Mouse (Mus musculus): ENCODE measurements at regions not wholly inside any gene's neighbourhood (a gene's known extent, or its start where the extent isn't known, plus 50 kb on each side); places are given as distances from the start of the nearest gene placed in this dataset.
A peak's percentile ranks its signal among the peaks of the same experiment; 100 is the strongest.

DNA sequence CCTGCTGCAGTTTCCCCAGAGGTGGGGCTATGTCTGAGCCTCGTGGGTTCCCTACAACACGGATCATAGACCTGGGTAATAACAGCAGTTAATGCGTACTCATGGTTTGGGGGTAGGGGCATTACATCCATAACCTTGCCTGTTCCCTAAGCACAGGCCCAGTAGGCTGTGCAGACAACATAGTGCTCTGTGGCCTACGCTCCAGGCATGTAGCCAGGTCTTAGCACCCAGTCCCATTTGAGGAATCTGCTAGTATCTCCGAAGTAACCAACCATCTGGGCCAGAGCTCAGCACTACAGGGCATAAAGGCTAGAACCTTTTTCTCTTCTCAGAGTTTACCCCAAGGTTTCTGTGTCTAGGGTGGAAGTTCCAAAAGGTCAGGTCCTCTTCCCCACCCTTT is 111.4 kb upstream of the Gli2 start:
- Histone ChIP-seq H3K4me2 (ENCODE audit: low read depth, low read length, poor library complexity, severe bottlenecking) (no peak overlapping the region), H3K36me3 (ENCODE audit: insufficient read depth, low read length) (no peaks in the 10 kb centered on the region), H3K4me3 (ENCODE audit: low read depth, low read length) (no peak overlapping the region), H3K27ac (ENCODE audit: low read depth, low read length) (no peak overlapping the region), H3K27me3 (ENCODE audit: insufficient read depth, low read length) (no peaks in the 10 kb centered on the region), H3K4me1 (ENCODE audit: insufficient read depth, low read length) (0 out of 2 replicates have a peak, but pooled peaks cover 2% of the 10 kb centered on the region), H3K9me3 (ENCODE audit: low read length) (no peaks in the 10 kb centered on the region), H3K9ac (replicated peaks; ENCODE audit: low read length, poor library complexity, severe bottlenecking) (no peak overlapping the region)
- 89% methylated on average over 5 of the region's 5 CpGs for WGBS
- DNase-seq (ENCODE audit: low spot score): no peak
- TF ChIP-seq CTCF (IDR thresholded peaks at IDR 0.05): no peak
- ATAC-seq (ENCODE audit: low FRiP score): no peak

DNA sequence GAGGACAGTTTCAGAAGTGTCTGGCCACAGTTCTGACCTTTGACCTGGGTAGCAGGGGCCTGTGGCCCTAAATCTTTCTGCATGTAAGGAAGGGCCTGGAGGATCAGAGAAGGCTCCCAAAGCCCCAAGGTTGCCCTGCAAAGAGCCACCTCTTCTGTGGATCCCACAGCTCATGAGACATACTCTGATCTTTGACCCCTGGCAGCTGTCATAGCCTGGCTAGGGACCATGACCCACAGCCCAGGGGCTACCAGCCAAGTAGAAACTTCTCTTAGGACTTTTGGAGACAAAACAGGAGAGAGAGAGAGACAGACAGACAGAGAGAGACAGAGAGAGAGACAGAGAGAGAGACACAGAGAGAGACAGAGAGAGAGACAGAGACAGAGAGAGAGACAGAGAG is 110.4 kb upstream of the Gli2 start:
- Histone ChIP-seq H3K4me1 (ENCODE audit: insufficient read depth, low read length) (0 out of 2 replicates have a peak, but pooled peaks cover 2% of the 10 kb centered on the region), H3K4me2 (ENCODE audit: low read depth, low read length, poor library complexity, severe bottlenecking) (no peak overlapping the region), H3K4me3 (ENCODE audit: low read depth, low read length) (no peak overlapping the region), H3K36me3 (ENCODE audit: insufficient read depth, low read length) (no peaks in the 10 kb centered on the region), H3K9me3 (ENCODE audit: low read length) (no peaks in the 10 kb centered on the region), H3K27me3 (ENCODE audit: insufficient read depth, low read length) (no peaks in the 10 kb centered on the region), H3K27ac (ENCODE audit: low read depth, low read length) (no peak overlapping the region), H3K9ac (replicated peaks; ENCODE audit: low read length, poor library complexity, severe bottlenecking) (no peak overlapping the region)
- no peak for TF ChIP-seq CTCF (IDR thresholded peaks at IDR 0.05)
- DNase-seq (ENCODE audit: low spot score) (no peak), ATAC-seq (ENCODE audit: low FRiP score) (no peak)

- TF ChIP-seq CTCF (IDR thresholded peaks at IDR 0.05): no peak
- H3K9me3 ChIP-seq (ENCODE audit: low read length): no peaks in the 10 kb centered on the region
- WGBS: 83% methylated on average over 7 of the region's 7 CpGs
These were observed 109.8 kb upstream of the Gli2 start for GRCm38 (mm10) chr1:119163114-119163740.

GRCm38 (mm10) chr1:119161751-119162150 is 108.3 kb upstream of the Gli2 start:
- TF ChIP-seq CTCF (IDR thresholded peaks at IDR 0.05): no peak

More at GRCm38 (mm10) chr1:119163114-119163740, 109.8 kb upstream of the Gli2 start:
- DNase-seq (ENCODE audit: low spot score) (no peak), ATAC-seq (ENCODE audit: low FRiP score) (no peak)
- Histone ChIP-seq H3K27ac (ENCODE audit: low read depth, low read length) (no peak overlapping the region), H3K36me3 (ENCODE audit: insufficient read depth, low read length) (no peaks in the 10 kb centered on the region), H3K27me3 (ENCODE audit: insufficient read depth, low read length) (no peaks in the 10 kb centered on the region), H3K4me2 (ENCODE audit: low read depth, low read length, poor library complexity, severe bottlenecking) (no peak overlapping the region), H3K4me1 (ENCODE audit: insufficient read depth, low read length) (0 out of 2 replicates have a peak, but pooled peaks cover 2% of the 10 kb centered on the region), H3K4me3 (ENCODE audit: low read depth, low read length) (no peak overlapping the region), H3K9ac (replicated peaks; ENCODE audit: low read length, poor library complexity, severe bottlenecking) (no peak overlapping the region)

GRCm38 (mm10) chr1:119160354-119160753 is 106.9 kb upstream of the Gli2 start:
- Histone ChIP-seq H3K27me3 (ENCODE audit: insufficient read depth, low read length) (no peaks in the 10 kb centered on the region), H3K9ac (replicated peaks; ENCODE audit: low read length, poor library complexity, severe bottlenecking) (no peak overlapping the region), H3K9me3 (ENCODE audit: low read length) (no peaks in the 10 kb centered on the region), H3K4me2 (ENCODE audit: low read depth, low read length, poor library complexity, severe bottlenecking) (no peak overlapping the region), H3K4me3 (ENCODE audit: low read depth, low read length) (no peak overlapping the region), H3K36me3 (ENCODE audit: insufficient read depth, low read length) (no peaks in the 10 kb centered on the region), H3K27ac (ENCODE audit: low read depth, low read length) (no peak overlapping the region), H3K4me1 (ENCODE audit: insufficient read depth, low read length) (no peaks in the 10 kb centered on the region)
- TF ChIP-seq CTCF (IDR thresholded peaks at IDR 0.05): 0 out of 2 replicates have a peak, but pooled peaks have one; percentile 7
- 69% methylated on average over 1 of the region's 1 CpGs for WGBS
- DNase-seq (ENCODE audit: low spot score) (no peak), ATAC-seq (ENCODE audit: low FRiP score) (no peak)

More at GRCm38 (mm10) chr1:119161751-119162150, 108.3 kb upstream of the Gli2 start:
- no peak overlapping the region for H3K4me3 ChIP-seq (ENCODE audit: low read depth, low read length)
- peak; percentile 4 for DNase-seq (ENCODE audit: low spot score)
- no peak overlapping the region for H3K9ac ChIP-seq (replicated peaks; ENCODE audit: low read length, poor library complexity, severe bottlenecking)
- 0 out of 2 replicates have a peak, but pooled peaks cover 2% of the 10 kb centered on the region for H3K4me1 ChIP-seq (ENCODE audit: insufficient read depth, low read length)
- H3K27ac ChIP-seq (ENCODE audit: low read depth, low read length): no peak overlapping the region
- no peaks in the 10 kb centered on the region for H3K9me3 ChIP-seq (ENCODE audit: low read length)
- 75% methylated on average over 3 of the region's 3 CpGs for WGBS
- no peak; the same call in 1 of the 2 replicates for ATAC-seq (ENCODE audit: low FRiP score)
- H3K36me3 ChIP-seq (ENCODE audit: insufficient read depth, low read length): no peaks in the 10 kb centered on the region
- H3K27me3 ChIP-seq (ENCODE audit: insufficient read depth, low read length): no peaks in the 10 kb centered on the region
- H3K4me2 ChIP-seq (ENCODE audit: low read depth, low read length, poor library complexity, severe bottlenecking): no peak overlapping the region

DNA sequence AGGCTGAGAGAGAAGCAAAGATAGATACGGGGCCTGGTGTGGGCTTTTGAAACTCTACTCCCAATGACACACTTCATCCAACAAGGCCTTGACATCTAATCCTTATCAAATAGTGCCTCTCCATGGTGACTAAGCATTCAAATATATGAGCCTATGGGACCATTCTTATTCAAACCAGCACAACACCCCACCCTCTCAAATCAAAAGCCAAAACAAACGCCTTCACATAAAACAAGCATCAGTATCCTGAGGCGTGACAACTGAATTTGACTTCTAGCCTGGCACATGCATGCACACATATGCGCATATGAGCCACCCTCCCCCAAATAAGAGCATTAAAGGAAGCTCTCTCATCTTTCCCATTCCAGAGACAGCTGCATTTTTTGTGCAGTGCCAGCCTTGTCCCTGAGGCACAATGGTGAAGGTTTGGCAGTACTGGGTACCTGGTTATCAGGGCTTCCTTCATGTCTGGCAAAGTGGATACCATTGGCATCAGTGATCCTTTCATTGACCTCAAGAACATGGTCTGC is 103.8 kb upstream of the Gli2 start:
- no peak overlapping the region for H3K4me3 ChIP-seq (ENCODE audit: low read depth, low read length)
- no peaks in the 10 kb centered on the region for H3K36me3 ChIP-seq (ENCODE audit: insufficient read depth, low read length)
- H3K9ac ChIP-seq (replicated peaks; ENCODE audit: low read length, poor library complexity, severe bottlenecking): no peak overlapping the region

More for the DNA sequence above, 103.8 kb upstream of the Gli2 start:
- Histone ChIP-seq H3K9me3 (ENCODE audit: low read length) (no peaks in the 10 kb centered on the region), H3K4me1 (ENCODE audit: insufficient read depth, low read length) (no peaks in the 10 kb centered on the region), H3K27ac (ENCODE audit: low read depth, low read length) (no peak overlapping the region), H3K4me2 (ENCODE audit: low read depth, low read length, poor library complexity, severe bottlenecking) (no peak overlapping the region), H3K27me3 (ENCODE audit: insufficient read depth, low read length) (no peaks in the 10 kb centered on the region)
- DNase-seq (ENCODE audit: low spot score) (no peak), ATAC-seq (ENCODE audit: low FRiP score) (no peak)
- no peak for TF ChIP-seq CTCF (IDR thresholded peaks at IDR 0.05)
- WGBS: 62% methylated on average over 4 of the region's 4 CpGs

Measured in midbrain, postnatal 0 days (tissue).